Mouse (Mus musculus) small intestine, adult 2 months (tissue): ENCODE data around the gene Il9r.

Source experiments
- CTCF ChIP-seq: fragments of 200-500 bp; IDR thresholded peaks from 2 replicates; pipeline ENCODE4 v1.5.1; 2012; ENCODE audit warnings: low read depth, mild to moderate bottlenecking, control low read depth, inconsistent platforms, low read length, moderate library complexity, mixed read lengths; ENCODE audit not compliant: insufficient replicate concordance, insufficient read length; ENCODE audit errors: extremely low read depth
- POLR2A ChIP-seq: fragments of 200-500 bp; IDR thresholded peaks from 2 replicates; pipeline ENCODE4 v1.6.1; 2012; ENCODE audit warnings: low read depth, mild to moderate bottlenecking, control low read depth, inconsistent platforms, low read length, moderate library complexity

GRCm38 (mm10) chr11:32178506-32178905, 21.6 kb downstream of the Il9r start:
- no peak for TF ChIP-seq POLR2A
- no peak for TF ChIP-seq CTCF
